18 mouse cellular contexts compared by ENCODE assay signal in the genomic region with DNA sequence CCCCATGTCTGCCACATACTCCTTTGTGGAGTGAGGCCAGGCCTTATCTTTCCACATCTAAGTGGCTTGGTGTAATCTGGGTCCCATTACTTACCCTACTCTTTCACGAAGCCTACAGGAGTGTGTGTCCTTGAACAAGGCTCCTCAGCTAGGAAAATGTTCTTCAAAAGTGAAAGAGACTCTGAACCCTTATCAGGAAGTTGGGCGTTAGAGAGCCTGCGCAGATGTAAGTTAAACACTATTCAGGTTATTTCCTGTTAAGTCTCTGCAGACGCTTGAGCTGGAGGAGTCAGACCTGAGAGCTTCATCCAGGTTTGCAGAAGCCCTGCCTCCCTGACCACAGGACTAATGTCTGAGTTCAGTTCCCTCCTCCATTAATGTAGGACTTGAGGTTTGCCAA.
DNase-seq lines count a peak whose midpoint lies in the region.
"Had no signal": no experiment of that assay in that cellular context is flagged by ENCODE, and none has a peak within 500 bp of the region (broad histone marks: within the 10 kb centered on the region; RNA-seq: fewer than 3 reads in every experiment).

No protein-coding gene starts in this region.

- peak; percentile 5 for DNase-seq in lung, postnatal 36 days
- DNase-seq in lung, adult 18-20 months, result no peak
- DNase-seq in T-cell, adult 2 months (ENCODE audit: low spot score), result peak; percentile 40
- peak; percentile 56 for DNase-seq in naive thymus-derived CD4-positive, alpha-beta T cell, adult 2 months (ENCODE audit: low read depth)
- peak; percentile 13 to 19 for DNase-seq in thymus, postnatal 36 days
- no peak for DNase-seq in MN1 (ENCODE audit: low spot score)
- DNase-seq in frontal cortex, postnatal 14 days (ENCODE audit: low spot score in 2 of 2), result no peak
- DNase-seq in cerebellum, adult 9-11 months, result no peak
- DNase-seq: adrenal gland, postnatal 14 days; cerebellum, adult 8-10 months; gastrocnemius, postnatal 25 days; heart, postnatal 4 days; layer of hippocampus, postnatal 36 days; left cerebral cortex, postnatal 4 days; lung, adult 2 months; lung, postnatal 4 days; retina, postnatal 1 day; right cerebral cortex, postnatal 4 days had no signal

Comparison
In these comparisons a context has a peak if more than half of its experiments do, and no peak if none do; other contexts are left out.
1. DNase-seq: peak in lung, postnatal 36 days (single experiment), T-cell, adult 2 months (single experiment), naive thymus-derived CD4-positive, alpha-beta T cell, adult 2 months (single experiment) and thymus, postnatal 36 days (2 of 2); none in lung, adult 18-20 months (0 of 2), MN1 (single experiment), frontal cortex, postnatal 14 days (0 of 2) and cerebellum, adult 9-11 months (single experiment).